ENCODE assay signal across 13 mouse cellular contexts in the genomic region with DNA sequence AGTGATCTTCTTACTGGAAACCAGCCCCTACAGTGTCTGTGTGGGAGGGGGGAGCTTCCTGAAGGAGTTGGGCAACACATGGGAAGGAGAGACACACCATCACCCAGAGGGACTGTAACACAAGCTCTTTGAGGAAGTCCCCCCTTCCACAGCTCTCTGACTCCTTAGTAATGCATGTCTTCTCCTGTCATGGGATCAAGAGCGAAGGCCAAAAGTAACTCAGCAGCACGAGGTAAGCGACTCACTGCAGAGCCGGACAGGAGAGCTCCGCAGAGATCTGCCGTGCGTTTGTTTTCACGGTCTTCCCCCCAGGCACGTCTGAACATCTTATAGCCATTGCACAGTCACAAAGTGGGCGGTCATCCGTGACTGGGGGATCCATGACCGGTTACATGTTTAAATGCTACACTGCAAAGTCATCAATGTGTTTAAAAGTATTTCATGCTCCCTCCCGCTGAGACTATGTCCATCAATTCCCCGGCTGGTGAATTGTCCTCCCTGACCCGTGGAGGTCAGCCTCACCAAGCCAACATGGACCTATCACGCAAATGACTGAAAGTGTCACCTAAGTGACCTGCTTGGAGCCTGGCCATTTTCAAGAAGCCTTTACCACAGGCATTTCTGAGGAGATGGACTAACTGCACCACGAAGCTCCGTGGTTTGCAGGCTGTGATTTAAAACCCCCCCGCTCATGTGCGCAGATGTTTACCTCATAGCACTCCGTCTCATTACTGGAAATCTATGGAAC. TPM values are rescaled to one million over a fixed set of nuclear protein-coding genes. Genes with fewer than 3 reads are reported as not detected.
DNase-seq lines count a peak whose midpoint lies in the region; ATAC-seq and TF ChIP-seq lines count a peak whose summit lies in the region.
"Had no signal": no experiment of that assay in that cellular context is flagged by ENCODE, and none has a peak within 500 bp of the region (broad histone marks: within the 10 kb centered on the region; RNA-seq: fewer than 3 reads in every experiment).

No protein-coding gene starts in this region.

- no peaks in the 10 kb centered on the region for H3K36me3 ChIP-seq in kidney, postnatal 0 days (ENCODE audit: insufficient read depth, low read length)
- H3K36me3 ChIP-seq: heart, embryonic 13.5 days had no signal

- no peak overlapping the region for H3K27ac ChIP-seq in kidney, postnatal 0 days
- H3K27ac ChIP-seq: heart, embryonic 13.5 days had no signal

- H3K4me3 ChIP-seq in kidney, postnatal 0 days (replicated peaks; ENCODE audit: low read depth, low read length), result no peak overlapping the region
- H3K4me3 ChIP-seq: heart, embryonic 13.5 days had no signal

- TF ChIP-seq CTCF in kidney, postnatal 0 days (IDR thresholded peaks at IDR 0.05; ENCODE audit: low read depth), result no peak

- no peaks in the 10 kb centered on the region for H3K27me3 ChIP-seq in kidney, postnatal 0 days (ENCODE audit: insufficient read depth, low read length)
- H3K27me3 ChIP-seq: heart, embryonic 13.5 days had no signal

- DNase-seq in embryo, embryonic 10 days (ENCODE audit: low spot score), result peak; percentile 14
- no peak for DNase-seq in embryo, embryonic 9.5 days (ENCODE audit: extremely low spot score)
- DNase-seq in kidney, postnatal 0 days (ENCODE audit: low spot score), result peak; percentile 63
- DNase-seq in kidney, adult 9 months, result no peak
- DNase-seq in brain, adult 2 months (ENCODE audit: low read depth, low spot score), result peak; percentile 38
- DNase-seq in retina, embryonic 14.5 days (ENCODE audit: low spot score), result peak; percentile 24
- DNase-seq in layer of hippocampus, postnatal 25 days (ENCODE audit: extremely low spot score in 1 of 2, low spot score in 1 of 2), result no peak
- DNase-seq: forebrain, postnatal 0 days; gastrocnemius, postnatal 14 days; kidney, postnatal 36 days; right cerebral cortex, postnatal 14 days had no signal

- no peaks in the 10 kb centered on the region for H3K9me3 ChIP-seq in kidney, postnatal 0 days (replicated peaks; ENCODE audit: low read length)
- H3K9me3 ChIP-seq: heart, embryonic 13.5 days had no signal

- no peak overlapping the region for H3K9ac ChIP-seq in kidney, postnatal 0 days (ENCODE audit: low read depth, low read length)
- H3K9ac ChIP-seq: forebrain, postnatal 0 days; heart, embryonic 13.5 days had no signal

- peak overlapping the region; percentile 27; the same call in 1 of the 2 replicates for H3K4me2 ChIP-seq in kidney, postnatal 0 days (ENCODE audit: low read length)
- H3K4me2 ChIP-seq: heart, embryonic 13.5 days; liver, embryonic 11.5 days had no signal

- WGBS in kidney, postnatal 0 days, result 45% methylated on average over 21 of the region's 21 CpGs

- H3K4me1 ChIP-seq in kidney, postnatal 0 days (replicated peaks; ENCODE audit: insufficient read depth, low read length), result peaks cover 4% of the 10 kb centered on the region; the same call in 1 of the 2 replicates

- ATAC-seq in kidney, postnatal 0 days (replicated peaks; ENCODE audit: low FRiP score, low read depth), result peak; percentile 59
- ATAC-seq: forebrain, postnatal 0 days had no signal

RNA-seq across cellular contexts. Expression of gene Aig1, which starts 30.9 kb away (rescaled TPM):
- 64.1 and 65.7 TPM in 2 replicates for polyA plus RNA-seq in kidney, postnatal 0 days (2015; fragmentation: Nextera tagmentation; extraction: Ambion mirVana)
- total RNA-seq in layer of hippocampus, postnatal 25 days (2021), result 10 to 100 TPM; 57.7 to 62.6 TPM

Comparison
In these comparisons a context has a peak if more than half of its experiments do, and no peak if none do; other contexts are left out.
1. DNase-seq: peak in embryo, embryonic 10 days (single experiment), kidney, postnatal 0 days (single experiment), brain, adult 2 months (single experiment) and retina, embryonic 14.5 days (single experiment); none in embryo, embryonic 9.5 days (single experiment), kidney, adult 9 months (single experiment) and layer of hippocampus, postnatal 25 days (0 of 2).